Mouse (Mus musculus) adrenal gland, adult (tissue): ENCODE data around the gene Akap13.

ENCODE experiments used
- DNase-seq, 2 experiments: peaks; one replicate each; pipeline ENCODE4 v3.0.0; 2022 to 2023; ENCODE audit warnings: low spot score in 1 of 2; ENCODE audit not compliant: inconsistent age in 2 of 2

Gene Akap13

DNA sequence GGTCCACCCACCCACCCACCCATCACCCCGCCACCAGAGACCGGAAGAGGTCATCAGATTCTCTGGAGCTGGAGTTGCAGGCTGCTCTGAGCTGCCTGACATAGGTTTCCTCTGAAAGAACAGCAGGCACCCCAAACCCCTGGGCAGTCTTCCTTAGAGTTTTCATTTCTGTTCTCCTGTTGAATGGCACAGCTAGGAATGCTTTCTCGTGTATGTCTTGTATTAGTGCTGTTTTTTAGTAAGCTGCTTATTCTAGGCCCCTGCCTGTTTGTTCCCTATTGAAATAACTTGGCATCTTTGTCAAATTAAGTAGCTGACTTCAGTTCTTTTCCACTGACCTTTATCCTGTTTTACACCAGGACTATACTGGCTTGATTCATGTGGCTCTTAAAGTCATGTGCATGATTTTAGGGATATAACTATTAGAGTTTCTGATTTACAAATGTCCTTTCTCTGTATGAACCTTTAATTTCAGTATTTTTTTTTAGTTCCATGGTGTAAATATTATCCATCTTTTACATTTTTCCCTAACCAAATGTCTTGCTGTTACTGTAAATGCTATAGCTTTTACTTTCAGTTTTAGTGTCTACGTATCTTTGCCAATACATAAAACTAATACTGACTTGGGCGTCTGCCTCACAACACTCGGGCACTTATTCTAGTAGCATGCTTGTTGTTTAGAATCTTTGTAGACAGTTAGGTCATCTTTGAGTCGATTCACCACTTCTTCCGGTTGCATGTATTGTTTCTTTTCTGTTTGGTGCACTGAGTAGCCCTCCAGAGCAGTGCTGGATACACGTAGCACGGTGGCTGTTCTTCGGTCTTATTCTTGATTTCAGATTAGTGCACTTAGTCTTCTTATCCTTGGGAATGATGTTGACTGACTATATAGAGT lies 200.1 kb downstream of the Akap13 start:
- DNase-seq, result peak in 1 of 2 experiments; percentile 83

DNA sequence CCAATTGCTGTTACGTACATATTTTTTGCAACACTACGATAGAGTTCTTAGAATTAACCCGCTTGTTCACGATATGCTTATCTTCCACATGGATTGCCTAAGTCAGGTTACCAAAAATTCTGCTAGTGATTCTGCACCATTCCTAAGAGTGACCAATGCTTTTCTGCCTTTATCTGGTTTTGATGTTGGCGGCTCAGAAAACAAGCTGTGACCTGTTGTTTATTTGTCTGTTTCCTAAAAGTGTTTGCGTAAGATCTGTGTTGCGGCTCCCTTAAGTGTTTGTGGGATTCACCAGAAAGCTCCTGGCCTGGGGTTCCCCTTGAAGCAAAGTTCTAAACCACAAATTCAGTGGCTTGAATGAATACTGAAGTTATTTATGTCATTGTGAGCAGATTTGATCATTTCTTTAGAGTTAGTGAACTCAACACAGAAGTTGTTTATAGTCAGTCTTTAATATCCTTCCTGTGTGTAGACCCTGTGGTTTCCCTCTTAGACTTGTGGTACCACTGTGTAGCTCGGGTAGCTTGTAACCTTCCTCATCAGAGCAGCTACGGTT lies 201.0 kb downstream of the Akap13 start:
- peak in 1 of 2 experiments; percentile 73 for DNase-seq

DNA sequence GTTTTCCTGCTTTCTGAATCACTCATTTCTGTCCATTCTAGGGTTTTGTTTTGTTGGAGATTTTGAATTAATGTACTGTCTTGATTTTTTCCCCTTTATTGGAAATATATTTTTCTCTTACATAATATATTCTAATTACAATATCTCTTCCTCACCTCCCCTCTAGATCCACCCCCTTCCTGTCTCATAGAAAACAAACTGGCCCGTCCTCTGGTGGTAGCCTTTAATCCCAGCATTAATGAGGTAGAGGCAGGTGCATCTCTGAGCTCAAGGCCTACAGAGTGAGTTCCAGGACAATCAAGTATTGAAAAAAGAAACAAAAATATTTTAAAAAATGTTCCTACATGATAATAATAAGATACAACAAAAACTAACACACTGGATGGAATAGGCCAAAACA lies 201.6 kb downstream of the Akap13 start:
- peak in 1 of 2 experiments; percentile 35 for DNase-seq

DNA sequence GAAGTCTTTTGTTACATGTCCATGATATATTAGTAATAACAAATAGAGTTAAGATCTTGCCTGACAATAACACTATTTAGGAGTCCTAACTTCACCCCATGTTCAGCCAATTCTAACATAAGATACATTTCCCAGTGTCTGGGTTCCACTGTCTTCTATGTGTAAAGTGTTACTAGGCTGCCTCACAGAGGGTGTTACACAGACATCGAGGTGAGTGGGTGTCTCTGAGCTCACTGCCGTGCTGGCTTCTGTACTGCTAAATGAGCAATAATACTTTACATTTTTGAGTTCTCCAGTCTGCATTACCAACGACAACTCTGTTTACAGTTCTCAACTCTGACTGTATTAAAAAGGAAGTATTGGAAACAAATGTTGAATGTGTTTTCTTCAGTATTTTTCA lies 209.1 kb downstream of the Akap13 start:
- DNase-seq, result no peak

DNA sequence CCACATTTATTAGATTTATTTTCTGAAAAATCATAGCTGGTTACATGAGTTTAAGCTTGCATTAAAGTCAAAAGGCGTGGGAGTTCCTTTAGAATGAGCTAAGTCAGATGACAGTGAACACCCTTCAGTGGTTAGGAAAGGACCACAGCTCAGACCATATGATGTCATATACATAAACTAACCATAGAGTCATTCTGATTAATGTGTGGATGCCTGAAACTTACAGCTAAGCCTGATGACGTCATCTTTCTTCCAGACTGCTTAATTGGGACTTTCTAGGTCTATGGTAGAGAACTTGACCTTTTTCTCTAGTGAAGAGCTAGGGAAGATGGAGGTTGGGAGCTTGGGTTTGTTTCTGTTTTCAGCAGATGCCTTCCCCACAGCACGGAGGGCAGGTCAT lies 211.6 kb downstream of the Akap13 start:
- DNase-seq, result no peak

DNA sequence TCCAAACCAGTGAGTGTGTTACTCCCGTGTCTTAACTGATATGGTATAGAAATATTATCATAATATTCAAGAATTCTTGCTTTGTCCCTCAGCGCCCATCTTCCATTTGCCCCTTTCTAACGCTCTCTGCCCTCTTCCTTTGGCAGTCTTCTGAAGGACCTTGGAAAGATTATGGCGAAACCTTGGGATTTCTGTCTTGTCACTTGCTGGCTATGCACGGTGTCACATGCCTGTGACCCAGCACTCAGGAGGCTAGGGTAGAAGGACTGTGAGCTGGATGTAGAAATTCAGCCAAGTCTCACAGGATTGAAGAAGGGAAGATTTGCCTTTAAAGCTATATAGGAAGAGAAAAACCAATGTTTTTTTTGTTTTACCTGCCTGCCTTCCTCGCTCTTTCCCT lies 212.2 kb downstream of the Akap13 start:
- DNase-seq, result peak; percentile 64 to 88

DNA sequence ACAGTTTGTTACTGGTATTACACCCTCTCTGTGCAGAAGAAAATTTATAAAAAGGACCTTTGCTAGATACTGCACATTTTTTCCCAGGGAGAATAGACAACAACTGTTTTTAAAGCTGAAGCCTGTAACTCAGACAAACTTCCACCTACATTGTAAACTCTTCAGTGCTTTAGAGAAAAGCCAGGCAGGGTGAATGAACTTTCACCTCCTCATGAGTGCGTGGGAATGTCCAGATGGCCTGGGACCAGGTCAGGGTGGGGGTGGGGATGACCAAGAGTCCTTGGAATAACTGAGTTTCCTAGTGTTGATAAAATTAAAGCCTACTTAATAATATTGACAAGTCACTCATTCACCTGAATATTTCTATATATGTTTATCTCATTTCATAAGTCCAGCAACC lies 213.1 kb downstream of the Akap13 start:
- no peak for DNase-seq

DNA sequence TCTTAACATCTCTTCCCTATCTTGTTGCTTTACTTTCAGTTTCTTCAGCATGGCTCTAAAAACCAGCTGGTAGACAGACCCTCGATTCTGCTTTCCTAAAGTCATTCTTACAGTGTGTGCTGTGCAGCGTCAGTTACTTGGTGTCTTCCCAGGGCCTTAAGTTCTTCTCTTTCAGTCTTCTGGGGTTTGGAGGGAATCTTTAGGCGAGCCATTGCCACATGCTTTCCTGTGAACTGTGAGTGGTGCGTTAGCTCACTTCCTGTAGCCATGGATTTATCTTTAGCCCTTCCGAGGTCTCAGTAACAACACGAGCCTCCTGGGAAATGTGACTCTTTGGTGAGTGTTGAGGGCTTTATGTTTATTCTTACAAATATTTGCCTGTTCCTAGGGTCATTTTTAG lies 214.1 kb downstream of the Akap13 start:
- peak in 1 of 2 experiments; percentile 67 for DNase-seq

DNA sequence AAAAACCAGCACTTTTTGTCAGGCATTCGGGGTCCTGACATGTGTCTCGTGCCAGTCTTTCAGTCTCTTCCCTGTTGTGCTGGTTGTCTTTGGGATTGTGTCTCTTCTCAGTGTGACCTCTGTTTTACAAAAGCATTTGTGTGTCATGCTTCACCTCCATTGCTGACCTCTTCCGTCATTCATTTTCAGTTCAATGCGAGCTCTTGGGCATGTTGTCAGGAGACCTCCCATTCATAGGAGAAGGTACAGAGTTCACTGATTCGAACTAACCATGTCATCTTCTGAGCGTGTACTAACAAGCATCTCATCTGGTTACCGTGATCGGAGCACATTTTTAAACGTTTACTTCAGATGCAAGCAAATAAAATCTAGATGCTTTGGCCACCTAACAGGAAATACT lies 224.3 kb downstream of the Akap13 start:
- DNase-seq, result no peak

DNA sequence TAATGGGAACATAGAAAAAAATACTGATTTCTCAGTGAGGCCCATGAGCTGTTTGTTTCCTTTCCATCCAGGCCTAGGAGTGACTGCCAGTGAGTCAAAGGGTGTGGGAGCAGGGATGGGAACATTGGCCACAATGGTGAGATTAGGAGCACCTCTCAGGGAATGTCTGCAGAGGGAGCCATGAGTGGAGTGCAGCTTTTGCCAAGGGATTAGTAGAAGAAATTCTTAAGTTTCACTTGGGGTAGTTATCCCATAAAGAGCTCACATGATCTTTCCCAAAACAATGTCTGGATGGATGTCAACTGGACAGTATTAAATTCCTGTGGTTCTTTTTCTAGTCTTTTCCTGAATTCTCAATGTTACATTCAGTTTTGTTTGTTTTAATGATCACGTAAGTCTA lies 227.6 kb downstream of the Akap13 start:
- no peak for DNase-seq

DNA sequence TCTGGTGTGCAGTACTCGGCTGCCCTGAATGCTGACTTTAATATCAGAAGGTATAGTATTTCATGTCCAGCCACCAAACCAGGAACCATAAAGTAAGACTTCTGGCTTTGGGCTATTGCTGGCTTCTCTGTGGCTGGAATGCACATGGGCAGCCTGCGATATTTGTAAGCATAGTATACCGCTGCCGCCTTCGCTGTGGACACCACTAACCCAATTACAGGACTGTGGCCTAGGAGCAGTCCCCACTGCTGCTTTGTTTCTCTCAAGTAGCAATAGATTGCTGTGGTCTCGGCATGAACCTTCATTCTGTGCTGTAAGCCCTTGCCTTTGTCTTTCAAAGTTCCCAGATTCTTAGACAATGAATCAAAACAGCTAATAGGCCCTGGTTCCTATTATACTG lies 228.1 kb downstream of the Akap13 start:
- no peak for DNase-seq

DNA sequence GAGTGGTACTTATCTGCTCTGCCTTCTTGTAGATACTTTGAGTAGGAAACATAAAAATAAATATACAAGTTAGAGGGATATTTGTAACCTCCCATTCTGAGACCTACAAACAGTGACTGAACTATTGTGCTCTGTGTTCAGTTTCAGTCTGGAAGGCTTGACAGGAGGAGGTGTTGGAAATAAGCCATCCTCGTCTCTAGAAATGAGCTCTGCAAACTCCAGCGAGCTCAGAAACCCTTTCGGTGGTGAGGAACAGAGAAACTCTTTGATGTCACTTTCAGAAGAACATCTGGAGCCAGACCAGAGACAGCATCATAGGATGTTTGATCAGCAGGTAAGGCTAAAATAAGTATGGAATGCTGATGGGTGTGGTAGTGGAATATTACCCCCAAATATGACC lies 229.6 kb downstream of the Akap13 start:
- DNase-seq, result no peak

DNA sequence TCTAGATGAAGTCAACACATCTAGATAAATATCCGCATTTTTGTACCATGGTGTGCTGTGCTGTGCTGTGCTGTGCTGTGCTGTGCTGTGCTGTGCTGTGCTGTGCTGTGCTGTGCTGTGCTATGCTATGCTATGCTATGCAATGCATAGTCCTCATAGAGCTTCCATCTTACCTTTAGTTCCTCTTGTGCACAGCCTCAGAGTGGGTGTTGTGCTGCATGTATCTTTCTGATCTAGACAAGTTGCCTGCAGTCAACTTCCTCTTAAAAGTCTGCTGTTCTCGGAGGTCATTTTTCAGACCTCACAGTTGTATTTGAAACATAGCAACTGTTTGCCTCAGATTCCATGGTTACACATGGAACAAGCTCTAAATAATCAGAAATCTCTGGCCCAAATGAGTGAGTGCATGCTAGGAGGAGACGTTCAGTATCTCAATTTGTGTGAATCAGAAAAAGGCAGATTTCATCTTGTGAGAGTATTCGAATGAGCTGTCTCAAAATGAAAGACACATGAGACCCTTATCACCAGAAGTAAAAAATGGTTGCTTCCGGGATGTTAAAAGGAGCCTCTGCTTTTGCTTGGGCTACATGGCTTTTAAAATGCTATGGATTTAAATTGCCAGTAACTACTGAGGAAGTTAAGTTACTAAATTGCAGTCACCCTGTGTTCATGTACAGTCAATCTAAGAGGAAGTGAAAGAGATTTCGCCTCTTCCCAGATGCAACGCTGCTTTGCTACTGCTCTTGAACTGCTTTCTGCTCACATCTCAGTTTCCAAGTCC lies 230.9 kb downstream of the Akap13 start:
- DNase-seq, result no peak

DNA sequence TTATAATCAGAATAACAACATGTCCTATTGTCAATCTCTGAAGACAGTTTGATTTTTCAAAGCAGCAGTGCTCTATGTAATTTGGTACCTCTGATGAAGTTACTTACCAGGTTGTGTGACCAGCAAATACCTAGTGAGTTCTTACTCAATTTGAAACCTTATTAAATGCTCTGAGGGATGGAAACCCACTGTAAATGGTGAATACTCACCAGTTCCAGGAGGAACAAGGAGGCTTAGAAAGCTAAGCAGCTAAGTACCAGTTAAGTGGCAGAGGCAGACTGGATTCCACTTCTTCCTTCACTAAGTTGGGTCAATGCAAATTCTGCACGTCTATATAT lies 231.5 kb downstream of the Akap13 start:
- DNase-seq, result no peak

DNA sequence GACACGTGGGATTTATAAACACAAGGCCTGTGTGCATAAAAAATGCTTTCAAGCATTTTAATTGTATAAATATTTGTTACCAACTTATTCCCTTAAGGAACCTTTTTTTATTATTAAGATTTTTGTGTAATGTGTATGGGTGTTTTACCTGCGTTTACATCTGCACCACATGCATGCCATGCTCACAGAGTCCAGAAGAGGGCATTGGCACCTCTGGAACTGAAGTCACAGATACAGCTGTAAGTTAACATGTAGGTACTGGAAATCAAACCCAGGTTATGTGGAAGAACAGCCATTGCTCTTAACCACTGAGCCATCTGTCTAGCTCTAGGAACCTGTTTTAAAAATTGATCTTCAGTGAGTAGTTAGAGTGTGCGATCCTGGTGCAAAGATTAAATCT lies 232.8 kb downstream of the Akap13 start:
- DNase-seq, result no peak

DNA sequence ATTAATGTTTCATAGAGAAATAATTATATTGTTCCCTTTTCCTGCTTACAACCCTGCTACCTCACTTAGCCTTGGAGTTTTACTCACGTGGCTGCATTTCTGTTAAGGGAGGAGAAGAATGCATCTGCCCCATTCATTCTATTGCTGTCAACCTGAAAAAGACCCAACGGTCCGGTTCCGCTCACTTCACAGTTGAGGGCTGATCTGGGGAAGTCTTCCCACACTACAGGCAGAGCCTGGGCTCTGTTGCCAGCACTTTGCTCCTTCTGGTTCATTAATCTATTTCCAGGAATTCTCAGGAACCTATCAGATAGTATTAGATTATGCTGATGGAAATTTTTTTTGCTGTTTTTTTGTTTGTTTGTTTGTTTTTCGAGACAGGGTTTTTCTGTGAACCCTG lies 239.4 kb downstream of the Akap13 start:
- no peak for DNase-seq

DNA sequence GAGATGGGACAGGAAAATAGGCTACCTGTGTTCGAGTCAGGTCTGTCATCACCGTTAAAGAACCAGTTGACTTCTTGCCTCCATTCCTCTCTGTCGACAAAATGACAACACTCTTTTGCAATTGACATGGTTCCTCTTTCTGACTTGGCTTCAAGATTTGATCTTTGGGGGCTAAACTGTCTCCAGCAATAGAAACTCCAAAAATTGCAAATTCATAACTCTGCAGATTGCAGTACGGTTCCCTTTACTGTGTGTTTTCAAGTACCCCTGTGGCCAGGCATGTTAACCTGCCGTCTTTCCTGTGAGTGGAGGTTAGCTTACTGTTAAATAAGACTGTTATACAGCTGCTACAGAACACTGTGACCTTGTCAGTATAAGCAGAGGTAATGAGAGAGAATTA lies 244.5 kb downstream of the Akap13 start:
- no peak for DNase-seq

DNA sequence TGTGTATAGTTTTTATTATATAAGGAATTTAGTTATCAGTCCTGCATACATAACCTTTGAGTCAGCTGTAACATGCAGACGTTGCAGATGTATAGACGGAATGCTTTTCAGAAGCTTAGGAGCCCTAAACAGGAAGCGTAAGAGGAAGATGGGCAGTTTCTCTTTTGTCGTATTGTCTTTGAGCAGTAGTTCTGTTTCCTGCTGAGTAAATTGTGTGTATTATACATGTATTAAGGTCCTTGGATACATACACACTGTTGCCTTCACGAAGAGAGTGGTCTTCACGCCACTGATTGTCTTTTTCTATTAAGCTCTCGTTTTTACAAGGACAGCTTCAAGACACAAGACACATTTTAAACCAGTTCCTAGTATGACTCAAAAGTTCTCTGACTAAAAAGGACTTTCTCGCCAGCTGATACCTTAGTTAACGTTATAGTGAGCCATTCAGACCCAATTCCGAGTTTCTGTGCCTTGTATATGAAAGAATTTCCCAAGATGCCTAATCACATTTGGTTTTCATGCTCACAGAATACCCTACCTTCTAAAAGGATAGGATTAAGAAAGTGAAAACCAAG lies 245.5 kb downstream of the Akap13 start:
- no peak for DNase-seq

DNA sequence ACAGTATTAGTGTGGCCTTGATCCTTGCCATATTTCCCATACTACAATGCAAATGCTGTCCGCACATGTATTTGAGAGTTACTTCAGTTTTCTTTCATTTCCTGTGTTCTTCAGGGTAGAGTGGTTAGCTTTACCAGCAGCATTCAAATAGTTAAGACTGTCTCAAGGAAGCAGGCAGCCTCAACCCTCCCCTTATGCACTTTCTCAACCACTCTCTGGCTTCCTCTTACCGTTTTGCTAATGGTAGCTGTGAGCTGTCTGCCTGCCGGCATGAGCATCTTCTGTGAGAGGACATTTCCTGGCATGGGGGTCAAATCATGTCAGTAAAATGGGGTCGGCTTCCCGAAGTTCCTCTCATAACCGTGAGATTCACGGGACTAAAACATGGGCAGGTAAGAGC lies 246.4 kb downstream of the Akap13 start:
- DNase-seq, result no peak

DNA sequence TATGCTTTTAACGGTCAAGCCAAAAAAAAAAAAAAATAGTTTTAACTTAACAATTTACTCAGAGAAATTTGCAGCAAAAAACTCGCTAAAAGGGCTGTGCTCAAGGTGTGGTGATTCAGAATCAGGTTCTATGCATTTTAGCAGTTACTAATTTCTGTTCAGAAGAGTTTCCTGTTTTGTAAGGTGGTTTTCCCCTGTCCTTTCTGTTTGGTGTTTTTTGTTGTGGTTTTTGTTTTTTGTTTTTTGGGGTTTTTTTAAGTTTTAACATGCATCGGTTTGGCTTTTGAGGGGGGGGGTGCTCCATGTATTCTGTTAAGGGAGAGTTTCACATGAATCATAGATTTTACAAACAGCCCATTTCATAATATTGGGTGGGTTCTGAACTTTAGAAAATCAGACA lies 247.0 kb downstream of the Akap13 start:
- no peak for DNase-seq

DNA sequence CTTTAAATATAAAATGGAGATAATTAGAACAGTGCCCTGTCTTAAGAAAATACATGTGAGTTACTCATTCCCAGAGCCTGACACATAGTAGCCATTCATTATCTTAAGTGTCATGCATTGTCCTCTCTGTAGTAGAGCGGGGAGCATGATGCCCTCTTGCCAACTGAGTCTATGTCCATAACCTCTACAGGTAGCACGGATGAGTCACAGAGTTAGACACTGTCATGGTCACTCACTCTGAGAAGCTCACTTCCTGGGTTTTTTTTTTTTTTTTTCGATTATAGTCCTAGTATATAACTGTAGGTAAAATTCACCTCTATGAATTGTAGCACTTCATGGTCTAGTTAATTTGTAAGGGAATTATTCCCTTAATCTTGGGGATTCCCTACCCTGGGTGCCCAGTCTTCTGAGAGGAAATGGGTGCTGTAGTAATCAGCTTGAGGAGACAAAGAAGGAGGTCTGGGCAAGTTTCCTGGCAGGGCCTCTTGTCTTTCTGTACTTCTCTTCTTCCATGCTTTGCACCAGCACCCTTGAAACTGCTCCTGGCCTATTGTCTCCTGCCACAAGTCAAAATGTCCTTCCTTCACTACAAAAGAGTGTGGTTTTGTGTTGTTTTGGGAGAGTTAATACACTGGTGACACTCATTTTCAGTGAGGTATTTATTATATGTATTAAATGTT lies 247.8 kb downstream of the Akap13 start:
- no peak for DNase-seq
